Mouse (Mus musculus) adrenal gland, adult 18-20 months (tissue): ENCODE data around the gene Xpnpep1. TPM values are rescaled to one million over a fixed set of nuclear protein-coding genes. Genes with fewer than 3 reads are reported as not detected.

Experiments used
- DNase-seq, 2 experiments: peaks; one replicate each; pipeline ENCODE4 v3.0.0; 2021 to 2022; ENCODE audit warnings: low spot score in 2 of 2
- long read RNA-seq, 2 experiments: library from polyadenylated mRNA; stranded (forward); transcript quantifications; one replicate each; pipeline ENCODE4 v2.0.0; 2021
- total RNA-seq, 2 experiments: library from RNA; stranded (reverse); gene quantifications; 1 replicate in 1 of 2; 2 replicates in 1 of 2; pipeline ENCODE4 v1.2.3; 2021

The Xpnpep1 gene
- 10 to 100 TPM; 57.8 to 83.8 TPM for total RNA-seq
- long read RNA-seq, experiment 1, full-length matches to known transcripts, result 51 of 130 reads
- long read RNA-seq, experiment 1, partial matches to known transcripts, result 4 of 130 reads
- long read RNA-seq, experiment 1, other reads (novel, unspliced or antisense), result 75 of 130 reads
- long read RNA-seq, experiment 2, full-length matches to known transcripts, result 103 of 257 reads
- long read RNA-seq, experiment 2, partial matches to known transcripts, result 13 of 257 reads
- long read RNA-seq, experiment 2, other reads (novel, unspliced or antisense), result 141 of 257 reads

- DNase-seq, result no peak
Measured at GRCm38 (mm10) chr19:53040164-53041132, at the start of gene Xpnpep1. TSS of gene Xpnpep1 (minus strand) at chr19:53040214.

GRCm38 (mm10) chr19:53087268-53088143, 47.5 kb upstream of the Xpnpep1 start:
- DNase-seq, result no peak

GRCm38 (mm10) chr19:53086861-53087260, 46.8 kb upstream of the Xpnpep1 start:
- no peak for DNase-seq

- DNase-seq, result no peak
Measured at GRCm38 (mm10) chr19:53084735-53085134, 44.7 kb upstream of the Xpnpep1 start.

- no peak for DNase-seq
Measured at GRCm38 (mm10) chr19:53082862-53083261, 42.8 kb upstream of the Xpnpep1 start.

- DNase-seq, result no peak
Measured at GRCm38 (mm10) chr19:53081339-53081738, 41.3 kb upstream of the Xpnpep1 start.

GRCm38 (mm10) chr19:53080921-53081320, 40.9 kb upstream of the Xpnpep1 start:
- DNase-seq, result no peak

DNA sequence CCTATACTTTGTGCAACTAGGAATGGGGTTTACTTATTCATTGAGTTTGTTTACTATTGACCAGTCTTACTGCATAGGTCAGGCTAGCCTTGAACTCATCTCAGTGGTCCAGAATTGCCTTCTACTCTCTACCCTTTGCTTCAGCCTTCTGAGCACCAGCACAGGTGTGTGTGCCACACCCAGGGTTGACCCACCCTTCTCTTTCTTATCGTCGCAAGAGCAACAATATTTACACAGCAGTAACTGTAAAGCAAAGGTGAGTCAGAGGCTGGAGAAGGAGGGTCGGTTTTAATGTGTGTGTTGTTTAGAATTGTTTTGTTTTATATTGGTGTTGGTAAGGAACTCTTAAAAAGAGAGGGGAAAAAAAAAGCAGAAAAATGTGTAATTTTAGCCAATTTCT, 40.5 kb upstream of the Xpnpep1 start:
- no peak for DNase-seq

- no peak for DNase-seq
Measured at GRCm38 (mm10) chr19:53080026-53080425, 40.0 kb upstream of the Xpnpep1 start.

DNA sequence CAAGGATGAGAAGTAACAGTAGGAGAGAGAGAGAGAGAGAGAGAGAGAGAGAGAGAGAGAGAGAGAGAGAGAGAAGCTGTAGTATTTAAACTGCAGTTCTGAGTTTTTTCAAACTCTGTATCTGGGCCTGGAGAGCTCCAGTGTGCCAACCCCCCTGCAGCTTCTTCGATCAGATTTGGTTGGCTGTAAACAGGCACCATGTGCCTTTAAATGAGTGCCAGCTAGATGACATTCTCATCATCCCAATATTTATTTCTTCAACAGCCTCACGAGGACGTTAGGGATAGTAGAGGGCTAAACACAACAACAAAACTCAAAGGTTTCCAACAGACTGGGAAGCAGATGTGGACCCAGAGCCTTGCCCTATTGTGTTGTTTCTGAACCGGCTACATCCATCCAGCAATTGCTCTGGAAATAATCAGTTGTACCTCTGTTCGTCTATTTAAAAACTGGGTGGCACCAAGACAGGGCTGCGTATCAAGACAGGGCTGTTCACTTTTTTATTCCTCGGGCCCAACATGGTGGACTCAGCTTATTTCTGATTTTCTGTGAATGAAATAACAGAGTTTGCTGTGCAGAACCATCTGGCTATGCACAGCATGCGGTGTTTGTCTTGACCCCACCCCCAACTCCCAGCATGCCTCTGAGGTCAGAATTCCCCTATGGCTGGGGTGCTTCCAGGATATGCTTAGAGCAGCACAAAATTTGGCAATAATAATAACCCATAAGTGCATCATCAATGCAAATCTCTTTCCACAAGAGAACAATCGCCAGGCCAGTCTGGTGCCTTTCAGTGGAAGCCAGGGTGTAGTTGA, 38.5 kb upstream of the Xpnpep1 start:
- DNase-seq, result no peak

DNA sequence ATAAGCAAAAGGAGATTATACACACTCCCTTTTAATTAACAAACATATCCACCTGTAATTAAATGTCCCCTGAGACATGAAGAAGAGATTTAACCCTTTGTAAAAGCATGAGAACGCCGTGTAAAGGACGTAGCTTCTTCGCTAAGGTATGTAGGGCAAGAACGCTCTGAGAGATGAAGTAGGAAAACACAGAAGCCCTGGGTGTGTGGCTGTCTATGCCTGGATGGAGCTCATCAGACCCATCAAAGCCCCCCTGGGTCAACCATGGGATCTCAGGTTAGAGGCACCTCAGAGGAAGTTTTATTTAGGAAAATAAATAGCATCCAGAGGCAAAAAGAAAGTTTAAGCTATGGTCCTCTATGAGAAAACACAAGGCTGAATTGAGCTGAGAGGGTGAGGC, 37.3 kb upstream of the Xpnpep1 start:
- no peak for DNase-seq

DNA sequence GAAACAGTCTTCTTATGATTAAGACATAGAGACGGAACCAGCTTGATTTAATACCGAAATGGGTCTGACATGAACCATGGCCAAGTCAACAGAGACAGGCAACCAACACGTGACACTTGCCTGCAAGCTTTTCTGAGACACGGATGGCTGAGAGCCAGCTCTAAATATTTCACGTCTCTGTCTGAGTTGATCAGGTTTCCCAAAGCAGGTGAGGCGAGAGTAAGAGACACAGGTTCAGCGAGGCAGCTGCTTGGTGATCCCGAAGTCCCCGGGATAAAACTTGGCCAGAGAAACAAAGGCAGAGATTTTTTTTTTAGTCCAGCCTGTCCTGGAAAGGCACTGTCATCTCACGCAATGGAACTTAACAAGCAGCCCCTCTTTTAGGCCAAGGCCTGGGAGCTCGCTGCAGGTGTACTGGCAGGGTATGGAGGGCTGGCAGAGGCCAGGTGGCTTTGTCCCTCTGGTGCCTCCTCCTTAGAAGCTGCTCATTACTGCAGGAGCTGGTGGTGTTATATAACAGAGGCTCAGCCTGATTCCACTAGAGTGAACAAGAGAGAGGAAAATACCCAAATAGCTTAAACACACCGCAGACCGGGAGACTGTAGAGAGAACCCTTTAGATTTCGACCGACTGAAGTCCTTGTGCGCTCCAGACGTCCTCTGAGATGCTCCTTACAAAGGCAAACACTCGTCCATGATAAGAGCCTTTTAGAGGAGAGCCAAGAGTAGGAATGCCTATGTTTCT, 36.4 kb upstream of the Xpnpep1 start:
- no peak for DNase-seq

DNA sequence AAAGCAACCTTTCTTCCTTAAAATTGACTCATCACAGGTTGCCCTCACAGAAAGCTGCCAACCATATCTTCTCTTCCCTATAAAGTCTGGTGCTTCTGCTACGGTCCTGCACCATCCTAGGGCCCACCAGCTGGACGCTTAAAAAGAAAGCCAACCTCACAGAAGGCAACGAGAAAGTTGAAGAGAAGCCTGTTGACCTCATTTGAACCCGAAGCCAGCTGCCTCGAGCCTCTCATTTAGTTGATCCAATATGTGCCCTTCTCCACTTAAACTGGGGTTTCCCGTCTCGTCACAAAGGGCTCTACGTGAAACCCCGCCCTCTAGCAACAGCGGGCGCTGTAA, 35.9 kb upstream of the Xpnpep1 start:
- no peak for DNase-seq

DNA sequence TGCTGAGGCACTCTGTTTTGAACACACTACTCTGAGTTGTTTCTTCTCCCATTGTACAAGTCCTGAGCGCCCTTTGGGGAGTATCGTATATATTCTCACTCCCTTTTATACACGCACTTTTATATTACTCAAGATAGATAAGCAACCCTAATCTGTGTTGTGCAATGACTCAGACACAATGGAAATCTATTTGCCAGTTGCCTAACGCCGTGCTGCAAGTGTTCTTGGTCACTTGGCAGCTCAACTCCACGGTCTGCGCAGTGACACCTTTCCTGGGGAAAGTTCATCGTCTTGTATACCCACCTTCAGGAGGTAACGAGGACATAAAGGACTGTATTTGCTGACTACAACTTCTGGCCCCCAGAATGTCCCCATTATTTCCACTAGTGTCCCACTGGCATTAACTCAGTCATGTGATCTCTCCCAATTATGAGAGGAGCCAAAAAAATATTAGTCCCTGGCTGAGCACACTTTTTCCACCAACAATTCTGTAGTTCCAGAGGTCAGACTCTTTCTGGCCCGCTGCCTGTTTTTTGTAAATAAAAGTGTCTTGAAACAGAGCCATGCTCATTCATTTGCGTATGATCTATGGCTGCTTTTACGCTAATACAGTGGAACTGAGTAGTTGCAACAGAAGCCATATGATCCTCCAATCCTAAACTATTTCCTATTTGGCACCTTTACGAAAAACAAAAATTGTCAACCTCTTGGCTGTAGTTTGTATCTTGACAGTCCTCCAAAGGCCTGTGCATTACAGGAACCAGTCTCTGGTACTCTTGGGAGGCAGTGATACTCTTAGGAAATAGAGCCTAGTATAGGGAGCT, 35.1 kb upstream of the Xpnpep1 start:
- DNase-seq, result no peak

- no peak for DNase-seq
Measured at GRCm38 (mm10) chr19:53073521-53073920, 33.5 kb upstream of the Xpnpep1 start.

DNA sequence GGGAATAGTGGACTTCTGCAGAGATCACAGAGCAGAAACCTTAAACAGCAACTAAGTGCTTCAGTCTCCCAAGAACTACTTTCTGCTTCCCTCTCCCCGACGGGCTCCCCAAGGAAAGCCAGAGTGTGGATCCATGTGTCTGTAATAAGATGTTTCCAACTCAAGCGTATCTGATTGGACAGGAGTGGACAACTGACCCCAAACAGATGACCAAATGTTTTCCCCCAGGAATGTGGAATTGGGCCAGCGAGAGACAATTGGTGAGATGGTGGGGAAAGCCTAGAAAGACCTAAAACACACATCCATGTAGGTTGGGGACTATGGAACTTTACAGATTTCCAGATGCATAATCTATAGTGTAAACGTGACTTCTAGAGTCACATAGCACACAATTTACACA, 32.4 kb upstream of the Xpnpep1 start:
- DNase-seq, result no peak

DNA sequence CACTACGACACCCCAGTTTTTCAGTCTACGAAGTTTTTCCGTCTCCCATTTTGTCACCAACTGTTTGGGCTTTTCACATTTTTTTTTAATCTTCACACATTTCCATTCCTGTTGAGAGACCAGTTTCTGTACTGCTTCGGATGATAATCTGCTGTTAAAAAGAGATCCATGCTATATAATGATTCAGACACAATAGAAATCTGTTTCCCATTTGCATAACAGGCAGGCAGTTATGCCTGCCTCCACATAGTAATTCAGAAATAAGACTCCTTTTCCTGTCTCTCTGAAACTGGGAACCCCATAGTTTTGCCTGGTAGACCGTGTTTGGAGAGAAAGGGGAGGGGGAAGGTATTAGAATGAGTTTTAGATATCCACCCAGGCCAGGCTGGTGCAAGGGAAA, 31.6 kb upstream of the Xpnpep1 start:
- no peak for DNase-seq

DNA sequence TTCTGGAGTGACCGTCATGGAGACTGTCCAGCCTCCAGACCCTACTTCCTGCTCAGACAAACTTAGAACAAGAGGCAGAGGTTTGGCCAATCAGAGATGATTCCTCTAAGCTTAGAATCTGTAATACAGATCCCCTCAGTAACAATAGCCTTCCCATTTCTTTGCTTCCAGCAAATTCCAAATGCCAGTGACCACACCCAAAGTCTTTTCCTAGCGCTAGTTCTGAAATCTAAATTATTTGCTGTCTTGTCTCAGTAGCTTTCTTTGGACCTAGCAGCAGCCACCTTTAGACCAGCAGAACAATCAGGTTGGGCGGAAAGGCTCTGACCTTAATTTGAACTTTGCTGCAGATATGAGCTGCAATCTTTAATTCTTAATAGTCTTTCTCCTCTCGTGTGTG, 30.9 kb upstream of the Xpnpep1 start:
- DNase-seq, result no peak

GRCm38 (mm10) chr19:53069451-53069850, 29.4 kb upstream of the Xpnpep1 start:
- no peak for DNase-seq
